Mouse (Mus musculus) hematopoietic multipotent progenitor cell, adult 10-12 weeks (in vitro differentiated cells): Measurements from ENCODE around the gene Frat1. TPM values are rescaled to one million over a fixed set of nuclear protein-coding genes. Genes with fewer than 3 reads are reported as not detected.

Source experiments
- polyA plus RNA-seq: library from polyadenylated mRNA; stranded (reverse); fragments of >175 nt; gene quantifications from 2 replicates; pipeline ENCODE4 v1.2.3, GENCODE M21; 2012; ENCODE audit warnings: low replicate concordance

The Frat1 gene
- polyA plus RNA-seq = 14.5 and 27.0 TPM in 2 replicates

GRCm38 (mm10) chr19:41829381-41830105 lies at the start of gene Frat1:
Gene Frat1, plus strand, starts transcription at chr19:41829970.

GRCm38 (mm10) chr19:41801742-41802369 lies 27.9 kb upstream of the Frat1 start, which contains the start of gene Arhgap19:
Gene Arhgap19, minus strand, starts transcription at chr19:41802047.

DNA sequence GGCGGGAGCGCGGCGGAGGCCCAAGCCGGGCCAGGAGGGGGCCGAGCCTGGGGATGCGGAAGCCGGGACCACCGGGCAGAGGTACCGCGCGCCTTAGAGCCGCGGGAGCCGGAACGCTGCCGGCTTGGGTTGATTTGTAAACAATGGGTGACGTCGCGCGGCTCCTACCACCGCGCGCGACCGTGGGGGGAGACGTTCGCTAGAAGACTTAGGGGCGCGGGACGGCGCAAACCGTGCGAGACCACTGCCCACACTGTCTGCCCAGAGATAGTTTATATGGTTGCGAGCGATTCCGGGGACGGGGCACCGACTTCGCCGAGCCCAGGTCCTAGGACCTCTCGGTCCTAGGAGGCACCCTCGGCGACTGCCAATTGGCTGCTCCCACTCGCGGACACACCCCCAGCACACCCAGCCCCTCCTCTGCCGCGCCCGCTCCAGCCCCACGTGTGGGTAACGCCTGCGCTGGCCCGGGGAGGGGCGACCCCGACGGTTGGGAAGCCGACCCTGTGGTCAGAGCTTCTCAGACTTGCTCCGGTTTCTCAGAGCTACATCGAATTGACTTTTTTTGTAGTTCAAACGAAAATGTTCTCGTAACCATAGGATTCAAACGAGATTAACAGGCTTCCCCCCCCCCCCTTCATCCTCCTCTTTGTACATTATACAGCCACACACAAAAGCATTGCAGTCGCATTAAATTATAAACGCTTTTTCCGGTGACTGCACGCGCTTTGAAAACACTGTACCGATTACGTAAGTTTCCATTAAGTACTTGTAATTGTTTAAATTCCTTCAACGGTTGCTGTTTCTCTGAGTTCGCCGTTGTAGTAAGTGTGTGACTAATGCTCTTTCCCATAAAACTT lies 18.5 kb downstream of the Frat1 start, which contains the start of gene Frat2:
Gene Frat2, minus strand, starts transcription at position 141 of the 860 bp plus-strand sequence.

Other genes with a start within 250 kb of the Frat1 start
- gene Gm340, start 247.6 kb upstream of the Frat1 start, polyA plus RNA-seq = 1.1 and 3.1 TPM in 2 replicates
- 0.03 and 0.08 TPM in 2 replicates for gene Slit1, start 86.3 kb upstream of the Frat1 start, polyA plus RNA-seq
- gene Arhgap19, start 27.9 kb upstream of the Frat1 start, polyA plus RNA-seq = 1.1 and 1.4 TPM in 2 replicates
- gene Frat2, start 18.2 kb downstream of the Frat1 start, polyA plus RNA-seq = 12.4 and 20.4 TPM in 2 replicates
- 8.6 and 10.4 TPM in 2 replicates for gene Rrp12, start 66.2 kb downstream of the Frat1 start, polyA plus RNA-seq
- 97.8 and 113 TPM in 2 replicates for gene Pgam1, start 82.0 kb downstream of the Frat1 start, polyA plus RNA-seq
- gene Exosc1, start 103.5 kb downstream of the Frat1 start, polyA plus RNA-seq = 4.3 and 12.1 TPM in 2 replicates
- gene Zdhhc16, start 103.5 kb downstream of the Frat1 start, polyA plus RNA-seq = 19.2 and 21.3 TPM in 2 replicates
- 16.1 and 17.4 TPM in 2 replicates for gene Mms19, start 151.2 kb downstream of the Frat1 start, polyA plus RNA-seq
- 21.5 and 23.0 TPM in 2 replicates for gene Ubtd1, start 151.8 kb downstream of the Frat1 start, polyA plus RNA-seq
- gene Ankrd2, start 206.0 kb downstream of the Frat1 start, polyA plus RNA-seq = 0.88 and 2.3 TPM in 2 replicates
- gene Hoga1, start 215.6 kb downstream of the Frat1 start, polyA plus RNA-seq = 0.80 TPM in 1 of 2 replicates, not detected in the other
- 0.08 TPM in 1 of 2 replicates, not detected in the other for gene 4933411K16Rik, start 222.3 kb downstream of the Frat1 start, polyA plus RNA-seq